Mouse (Mus musculus): ENCODE data around the gene Tle4.

GRCm38 (mm10) chr19:14596941-14597916 lies 622 bp downstream of the Tle4 start:
- no peak for TF ChIP-seq GATA1 (IDR thresholded peaks at IDR 0.05; ENCODE audit: borderline replicate concordance, low read length)
- no peak for TF ChIP-seq FLI1 (IDR thresholded peaks at IDR 0.05; ENCODE audit: low read length)

All from megakaryocyte, embryonic 14.5 days (primary cell).